Mouse (Mus musculus) inflammation-experienced regulatory T-cells, adult 6 months (primary cell): Measurements from ENCODE around the gene Rad51b. TPM values are rescaled to one million over a fixed set of nuclear protein-coding genes. Genes with fewer than 3 reads are reported as not detected.

ENCODE experiments used
- ATAC-seq: one replicate; pipeline ENCODE4 v1.8.0; 2017
- polyA plus RNA-seq, 3 experiments: library from polyadenylated mRNA; unstranded; fragments of 100-300 nt; shearing (Covaris generic); gene quantifications; one replicate each; pipeline ENCODE4 v1.2.1; 2017

The Rad51b gene
- polyA plus RNA-seq, 3 experiments from 2014 or later = 1.2 to 4.0 (median 3.4) TPM

DNA sequence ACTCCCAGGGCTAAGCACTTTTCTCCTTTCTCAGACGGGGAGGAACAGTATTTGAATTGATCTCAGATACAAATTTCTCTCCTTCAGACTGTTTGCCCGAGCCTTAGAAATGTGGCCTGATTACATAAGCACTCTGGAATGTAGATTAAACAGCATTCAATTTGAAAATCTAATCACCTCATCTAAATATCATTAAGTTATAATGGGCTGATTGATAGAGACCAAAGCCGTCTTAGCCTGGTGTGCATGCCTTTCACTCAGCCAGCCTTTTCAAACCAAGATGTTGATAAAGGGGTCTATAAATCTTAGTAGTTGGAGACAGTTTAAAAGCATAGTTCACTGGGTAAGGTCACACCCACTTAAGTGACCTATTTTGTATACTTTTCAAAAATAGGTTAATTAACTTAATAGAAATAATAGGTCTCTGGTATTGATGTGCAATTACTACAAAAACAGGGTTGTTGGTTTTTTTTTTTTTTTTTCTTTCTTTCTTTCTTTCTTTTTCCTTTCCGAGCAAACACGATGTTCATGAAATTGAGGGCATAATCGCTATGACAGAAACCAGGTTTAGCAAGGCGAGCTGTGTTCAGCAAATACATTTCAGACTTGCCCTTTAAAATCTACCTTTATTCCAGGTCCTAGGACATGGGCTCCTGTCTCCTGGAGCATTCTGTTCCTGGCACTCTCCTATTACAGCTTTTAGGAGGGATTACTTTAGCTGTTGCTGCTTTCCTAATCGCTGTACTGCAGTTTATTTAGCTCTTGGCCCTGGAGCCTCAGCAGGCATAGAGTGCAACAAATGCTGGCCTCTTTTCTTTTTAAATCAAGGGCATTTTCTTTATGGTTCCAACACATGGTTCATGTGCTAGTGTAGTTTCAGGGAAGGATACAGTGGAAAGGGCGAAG is 238.7 kb downstream of the Rad51b start:
- no peak for ATAC-seq

DNA sequence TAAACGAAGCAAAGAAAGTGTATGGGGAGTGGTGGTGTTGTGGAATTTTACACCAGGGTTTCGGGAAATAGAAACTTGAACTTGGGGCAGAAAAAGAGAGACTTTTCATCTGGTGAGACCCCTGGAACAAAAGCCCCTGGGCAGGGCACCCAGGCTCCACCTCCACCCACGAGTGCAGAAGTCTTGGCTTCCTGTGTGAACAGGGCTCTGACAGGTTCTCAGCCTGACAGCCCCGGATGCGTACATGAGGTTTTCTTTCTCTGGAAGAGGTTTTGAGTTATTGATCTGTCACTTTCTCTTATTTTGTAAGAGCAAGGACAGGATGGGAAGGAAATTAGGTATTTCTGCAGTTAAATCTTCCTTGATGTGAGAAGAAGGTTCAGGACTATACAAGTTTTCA is 243.1 kb downstream of the Rad51b start:
- no peak for ATAC-seq

DNA sequence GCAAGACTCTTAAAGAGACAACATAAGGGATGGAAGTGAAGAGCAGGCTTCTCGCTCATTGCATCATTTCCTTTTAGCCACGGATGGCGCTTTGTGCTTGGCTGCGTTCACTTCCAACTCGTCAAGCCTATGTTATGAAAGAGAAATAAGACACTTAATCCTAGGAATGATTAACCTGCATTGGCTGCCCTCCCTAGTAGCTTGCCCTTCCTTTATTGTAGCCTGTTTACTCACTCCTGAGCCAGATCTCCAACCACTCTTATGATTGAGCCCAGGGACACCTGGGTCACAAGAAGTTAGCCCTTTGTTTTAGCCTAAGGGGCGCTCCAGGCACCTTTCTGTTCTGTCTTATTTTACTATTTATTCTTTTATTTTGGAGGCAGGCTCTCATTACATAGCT is 244.5 kb downstream of the Rad51b start:
- ATAC-seq = no peak

DNA sequence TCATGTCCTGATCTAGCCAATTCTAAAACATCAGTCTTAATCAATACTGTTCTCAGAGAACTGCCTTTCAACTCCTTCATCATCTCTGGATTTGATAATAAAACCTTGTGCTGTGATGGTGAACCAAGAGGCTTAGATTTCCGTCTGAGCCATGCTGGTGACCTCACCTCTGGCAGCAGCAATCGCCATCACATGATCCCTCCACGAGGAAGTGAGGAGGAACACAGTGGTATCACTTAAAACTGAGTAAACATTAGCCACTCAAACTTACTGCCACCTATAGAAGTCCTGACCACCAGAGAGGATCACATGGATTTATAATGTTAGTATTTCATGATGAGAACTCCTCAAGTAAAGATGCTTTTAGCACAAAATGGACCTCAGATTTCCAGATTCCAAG is 248.0 kb downstream of the Rad51b start:
- ATAC-seq = no peak

DNA sequence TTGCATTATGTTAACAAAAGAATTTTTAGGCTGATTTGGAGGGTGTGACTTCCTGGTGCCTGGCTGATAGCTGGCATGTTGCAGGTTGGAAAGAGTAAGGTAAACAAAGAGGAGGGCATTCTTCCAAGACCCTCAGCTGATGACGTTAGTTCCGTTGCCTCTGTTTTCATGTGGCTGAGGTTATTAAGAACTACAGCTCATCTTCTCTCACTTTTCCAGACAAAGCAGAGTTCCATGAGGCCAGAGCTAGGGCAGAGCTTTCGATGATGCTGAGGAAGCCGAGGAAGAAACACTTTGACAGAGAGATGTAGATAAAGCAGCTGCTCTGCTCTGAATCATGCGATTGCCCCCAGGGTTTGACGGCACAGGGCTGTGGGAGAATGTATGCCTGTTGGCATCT is 250.5 kb downstream of the Rad51b start:
- no peak for ATAC-seq

DNA sequence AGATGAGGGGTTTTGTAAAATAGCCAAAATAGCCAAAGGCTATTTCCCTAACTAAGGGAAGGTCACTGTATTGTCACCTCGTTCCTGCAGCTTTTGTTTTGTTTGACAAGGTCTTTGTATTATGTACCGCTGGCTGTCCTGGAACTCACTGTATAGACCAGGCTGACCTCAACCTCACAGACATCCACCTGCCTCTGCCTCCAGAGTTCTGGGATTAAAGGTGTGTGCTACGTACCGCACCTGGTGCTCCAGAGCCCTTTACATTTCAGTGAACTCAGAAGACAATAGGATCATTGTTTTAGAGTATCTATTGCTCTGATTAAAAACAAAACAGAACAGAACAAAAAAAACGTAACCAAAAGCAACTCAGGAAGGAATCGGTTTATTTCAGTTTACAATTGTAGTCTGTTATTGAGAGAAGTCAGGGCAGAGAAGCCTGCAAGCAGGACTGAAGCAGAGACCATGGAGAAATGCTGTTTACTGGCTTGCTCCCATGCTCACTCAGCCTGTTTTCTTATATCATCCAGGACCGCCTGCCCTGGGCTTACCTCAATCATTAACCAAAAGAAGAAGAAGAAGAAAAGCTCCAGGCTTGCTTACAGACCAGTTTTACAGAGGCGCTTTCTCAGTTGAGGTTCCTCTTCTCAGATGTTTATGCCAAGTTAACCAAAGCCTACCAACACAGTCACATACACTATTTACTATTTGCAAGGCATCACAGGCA is 251.7 kb downstream of the Rad51b start:
- no peak for ATAC-seq

DNA sequence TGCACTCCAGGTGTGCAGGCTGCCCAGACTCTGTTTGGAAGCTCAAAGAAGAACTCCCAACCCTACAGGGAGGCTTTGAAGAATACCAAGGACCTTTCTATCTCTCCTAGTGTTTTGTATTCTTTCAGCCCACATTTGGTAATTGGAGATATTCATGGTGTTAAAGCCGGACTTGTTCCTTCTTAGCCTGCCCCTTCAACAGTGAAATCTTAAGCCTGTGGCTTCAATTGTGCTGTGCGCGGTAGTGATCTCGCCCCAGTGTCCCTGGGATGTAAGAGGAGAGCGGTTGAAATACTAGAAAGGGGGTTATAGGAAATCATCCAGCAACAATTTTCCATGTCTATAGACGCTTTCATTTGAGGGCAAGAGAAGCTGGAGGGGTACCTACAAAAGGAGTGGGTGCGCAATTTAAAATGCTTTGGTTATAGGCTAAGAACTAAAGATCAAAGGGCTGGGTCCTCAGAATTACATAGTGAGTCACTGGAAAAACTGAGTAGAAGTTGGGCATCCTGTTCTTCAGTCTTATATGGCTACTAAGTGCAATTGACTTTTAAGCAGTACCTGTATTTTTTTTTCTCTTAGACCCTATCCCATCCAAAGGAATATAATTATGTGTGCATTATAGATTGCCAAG is 253.1 kb downstream of the Rad51b start:
- ATAC-seq = peak; percentile 95

DNA sequence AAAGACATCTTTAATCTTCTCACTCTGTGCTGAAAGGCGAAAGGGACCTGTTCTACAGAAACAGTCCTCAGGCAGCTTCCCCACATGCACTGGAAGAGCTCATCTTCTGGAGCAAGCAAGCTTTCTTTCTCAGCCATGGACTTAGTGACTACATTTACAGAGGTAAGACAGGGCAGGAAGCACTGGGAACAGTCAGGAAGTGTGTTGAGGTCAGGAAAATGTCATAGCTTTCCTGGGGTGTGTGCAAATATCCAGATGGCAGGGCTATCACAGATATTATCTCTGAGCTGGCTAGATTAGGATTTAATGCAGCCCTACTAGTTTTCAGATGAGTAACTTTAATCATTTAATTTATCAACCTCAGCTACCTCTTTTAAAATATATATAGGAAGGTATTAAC is 254.2 kb downstream of the Rad51b start:
- ATAC-seq = no peak

DNA sequence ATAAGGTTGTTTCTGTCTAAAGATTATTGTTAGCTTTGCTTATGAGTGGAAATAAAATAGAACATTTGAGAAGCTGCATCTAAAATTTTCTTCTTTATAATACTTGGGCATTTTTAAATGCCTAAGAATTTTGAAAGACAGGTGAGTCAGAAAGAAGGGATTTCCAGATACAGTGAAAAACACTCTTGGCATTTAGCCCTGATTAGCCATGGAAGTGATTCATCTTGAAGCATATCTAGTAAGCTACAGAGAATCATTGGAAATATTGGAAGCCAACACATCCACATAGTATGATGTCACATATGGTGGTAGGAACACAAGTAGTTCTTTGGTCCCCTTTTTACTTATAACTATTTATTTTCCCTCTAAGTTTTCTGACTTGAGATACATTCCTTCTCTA is 256.0 kb downstream of the Rad51b start:
- ATAC-seq = no peak

DNA sequence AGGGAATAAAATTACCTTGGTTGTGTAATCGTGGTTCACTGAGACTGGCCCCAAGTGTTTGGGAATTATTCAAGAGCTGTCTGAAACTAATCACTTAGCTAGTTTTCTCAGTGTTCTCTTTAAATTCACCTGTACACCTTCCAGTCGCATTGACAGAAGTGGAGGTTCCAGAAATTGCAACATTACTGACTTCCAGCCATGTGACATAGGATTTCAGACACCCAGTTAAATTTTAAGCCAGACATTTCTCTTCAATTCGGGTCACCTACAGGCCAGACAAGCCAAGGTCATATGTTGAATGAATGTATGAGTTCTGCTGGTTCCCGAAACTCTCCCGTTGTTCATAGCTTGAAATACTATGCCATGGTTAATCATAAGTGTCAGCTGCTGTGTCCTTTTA is 260.8 kb downstream of the Rad51b start:
- ATAC-seq = no peak

DNA sequence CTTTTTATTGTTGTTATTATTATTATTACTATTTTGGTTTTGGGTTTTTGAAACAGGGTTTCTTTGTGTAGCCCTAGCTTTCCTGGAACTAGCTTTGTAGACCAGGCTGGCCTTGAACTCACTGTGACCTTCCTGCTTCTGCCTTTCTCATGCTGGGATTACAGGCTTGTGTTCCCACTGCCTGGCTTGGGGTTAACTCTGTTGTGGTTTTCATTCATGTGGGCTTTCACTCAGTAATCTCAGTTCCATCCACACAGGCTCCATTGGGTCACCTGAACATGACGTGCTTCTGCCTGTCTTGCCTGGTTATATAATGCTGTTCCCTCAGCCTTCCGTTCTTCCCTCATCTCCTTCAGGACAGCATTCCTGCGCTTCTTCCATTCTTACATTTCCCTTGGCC is 261.6 kb downstream of the Rad51b start:
- ATAC-seq = no peak

DNA sequence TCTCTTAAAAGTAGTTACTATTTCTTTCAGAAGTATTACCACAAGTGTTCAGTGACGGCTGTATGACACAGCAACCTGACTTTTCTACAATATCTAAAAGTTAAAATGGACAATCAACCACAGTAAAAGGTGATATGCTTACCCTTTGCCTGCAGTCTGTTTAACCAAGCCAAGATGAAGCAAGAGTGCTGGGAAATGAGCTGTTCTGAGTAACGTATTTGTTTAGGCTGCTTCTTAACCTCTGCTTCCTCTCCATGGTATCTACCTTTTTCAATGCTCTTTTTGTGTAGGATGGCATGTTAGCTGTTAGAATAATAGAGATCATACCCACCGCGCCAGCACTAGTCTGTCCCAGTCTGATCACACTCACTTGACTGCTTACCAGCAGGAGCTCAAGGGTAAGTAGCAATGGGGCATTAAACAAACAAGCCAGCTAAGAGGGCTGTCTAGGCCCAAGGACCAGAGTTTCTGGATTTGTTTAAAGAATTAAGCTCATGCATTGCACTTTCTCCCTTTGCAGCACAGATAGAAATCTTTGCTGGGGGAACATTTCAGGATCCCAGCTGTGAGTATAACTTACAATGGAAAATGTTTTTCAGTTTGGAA is 262.4 kb downstream of the Rad51b start:
- no peak for ATAC-seq

DNA sequence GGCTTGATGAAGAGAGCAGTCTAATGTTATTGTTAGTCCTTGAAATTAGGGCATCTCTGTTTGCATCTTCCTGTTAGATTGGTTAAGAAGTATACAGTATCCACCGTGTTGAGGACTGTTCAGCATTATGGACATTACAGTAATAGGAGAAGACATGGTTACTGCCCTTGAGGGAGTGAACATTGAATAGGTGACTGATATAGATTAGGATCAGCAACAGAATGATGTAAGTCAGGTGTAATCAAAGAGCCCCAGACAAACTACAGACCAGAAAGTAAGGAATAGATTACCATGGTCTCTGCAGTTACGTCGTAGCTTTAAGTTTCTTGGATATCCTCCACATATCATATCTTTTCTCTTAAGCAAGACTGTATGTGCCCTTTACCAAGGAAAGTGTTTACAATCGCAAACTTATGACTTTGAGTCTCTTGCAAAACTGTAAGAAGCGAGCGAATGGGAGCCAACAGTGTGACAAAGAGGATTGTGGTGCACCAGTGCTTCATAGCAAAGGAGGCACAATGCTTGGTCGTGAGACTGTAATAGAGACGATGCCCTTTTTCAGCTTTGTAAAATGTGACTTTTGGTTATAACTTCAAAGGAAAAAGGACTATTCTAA is 263.1 kb downstream of the Rad51b start:
- no peak for ATAC-seq

DNA sequence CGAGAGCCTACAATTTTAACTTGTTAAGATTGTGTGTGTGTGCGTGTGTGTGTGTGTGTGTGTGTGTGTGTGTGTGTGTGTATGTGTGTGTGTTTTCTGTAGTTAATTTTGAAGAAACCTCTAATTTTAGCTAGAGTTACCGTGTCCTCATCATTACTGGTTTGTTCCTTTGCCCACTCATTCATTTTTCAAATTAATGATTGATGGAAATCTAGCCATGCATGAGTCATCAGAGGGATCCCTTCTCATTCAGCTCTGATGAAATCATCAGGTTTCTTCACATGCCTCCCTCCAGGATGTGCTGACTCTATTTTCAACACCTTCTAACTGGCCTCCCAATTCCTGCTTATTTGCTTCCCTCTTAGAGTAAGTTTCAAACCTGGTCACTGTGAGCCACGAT is 263.8 kb downstream of the Rad51b start:
- no peak for ATAC-seq

DNA sequence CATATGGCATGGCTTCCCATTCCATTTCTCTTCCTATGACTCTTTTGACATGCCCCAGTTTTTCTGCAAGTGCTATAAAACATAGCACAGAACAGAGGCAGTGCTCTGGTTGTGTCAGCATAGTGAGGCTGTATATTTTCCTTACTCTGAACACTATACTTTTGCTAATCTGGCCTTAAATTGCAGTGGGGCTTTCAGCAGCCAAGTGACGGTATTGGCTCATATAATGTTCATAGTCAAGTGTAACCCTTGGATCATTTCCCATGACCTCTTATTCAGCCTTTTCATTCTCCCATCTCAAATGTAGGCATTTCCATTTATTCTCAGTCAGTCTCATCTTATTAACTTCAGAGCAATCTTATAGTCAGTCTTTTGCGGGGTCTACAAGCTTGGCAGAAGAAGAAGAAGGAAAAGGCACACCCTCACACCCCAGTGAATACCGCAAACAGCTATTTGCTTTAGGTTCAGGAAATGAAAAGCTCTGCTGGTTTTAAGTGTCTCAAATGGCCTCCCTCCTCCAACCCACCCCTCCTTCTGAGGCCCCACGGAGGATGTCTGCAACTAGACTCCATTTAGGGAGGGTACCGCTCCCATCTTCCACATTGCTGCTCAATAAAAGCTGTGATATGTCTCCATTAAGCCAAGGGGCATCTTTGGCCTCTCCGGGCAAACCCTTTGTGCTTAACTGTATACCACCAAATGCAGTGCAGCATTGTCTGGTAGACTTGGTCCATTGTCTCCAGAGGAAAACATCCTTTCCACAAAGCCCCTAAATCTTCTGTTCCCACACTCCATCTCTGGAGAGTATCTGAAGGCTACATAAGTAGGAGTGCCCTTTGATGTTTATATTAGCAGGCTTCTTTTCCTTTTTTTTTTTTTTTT is 277.3 kb downstream of the Rad51b start:
- ATAC-seq = no peak

DNA sequence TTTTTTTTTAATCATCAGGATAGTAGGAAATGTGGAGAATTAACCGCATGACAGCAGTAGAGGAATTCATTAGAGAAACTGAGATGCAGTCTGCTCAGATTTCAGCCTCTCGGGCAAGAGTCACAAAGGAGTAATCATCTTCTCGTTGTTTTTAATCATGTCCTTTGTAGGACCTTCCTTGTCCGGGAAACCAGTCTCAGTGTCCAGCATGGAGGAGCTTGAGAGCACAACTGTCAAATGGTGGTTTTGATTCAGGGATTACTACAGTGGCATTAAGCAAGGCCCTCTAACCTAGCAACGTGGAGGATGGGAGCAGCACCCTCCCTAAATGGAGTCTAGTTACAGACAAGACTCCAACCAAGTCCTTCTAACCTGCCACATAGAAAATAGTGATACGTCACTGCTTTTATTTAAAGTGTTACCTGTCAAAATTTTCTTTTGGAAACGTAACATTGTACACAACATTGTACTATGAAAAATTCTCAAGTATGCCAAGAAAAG is 278.0 kb downstream of the Rad51b start:
- no peak for ATAC-seq

DNA sequence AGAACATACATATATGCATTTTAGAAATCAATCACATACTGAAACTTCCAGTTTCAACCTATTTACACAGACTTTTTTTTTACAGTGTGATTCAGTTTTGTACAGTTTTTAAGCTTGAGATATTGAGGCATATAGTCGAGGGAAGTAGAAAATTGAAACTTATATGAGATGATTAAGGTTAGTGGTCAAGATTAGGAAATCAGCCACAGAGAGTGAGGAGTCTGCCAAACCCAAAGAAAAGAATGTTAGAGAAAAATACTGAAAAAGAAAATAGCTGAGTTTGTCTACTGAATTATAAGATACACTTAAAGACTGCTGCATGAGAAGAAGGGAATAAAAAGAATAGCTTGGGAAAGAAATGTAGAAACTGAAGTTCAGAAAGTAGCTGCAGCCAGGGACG is 280.4 kb downstream of the Rad51b start:
- no peak for ATAC-seq

DNA sequence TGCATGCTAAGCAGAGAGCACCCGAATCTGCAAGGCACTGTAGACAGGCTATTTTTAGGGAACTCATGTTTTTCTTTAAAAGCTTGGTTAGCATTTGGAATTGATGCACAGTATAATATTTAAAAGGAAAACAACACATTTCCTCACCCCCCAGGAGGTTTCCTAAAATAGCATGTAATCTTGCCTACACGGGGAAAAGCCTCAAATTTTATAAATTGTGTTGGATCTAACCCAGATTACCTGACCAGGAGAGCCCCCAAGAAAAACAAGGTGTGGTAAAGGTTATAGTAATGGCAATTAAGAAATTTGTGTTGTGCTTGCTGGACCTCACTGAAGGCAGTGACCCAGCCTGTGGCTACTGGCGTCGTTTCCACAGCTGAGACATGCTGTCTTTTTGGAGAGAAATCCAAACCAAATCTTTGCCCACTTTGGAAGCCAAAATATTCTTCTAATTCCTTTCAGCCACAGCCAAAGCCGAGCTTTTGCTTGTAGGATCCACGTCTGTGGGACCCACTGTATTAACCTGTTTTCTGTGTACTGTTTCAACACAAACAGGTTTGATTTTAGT is 282.0 kb downstream of the Rad51b start:
- ATAC-seq = no peak

DNA sequence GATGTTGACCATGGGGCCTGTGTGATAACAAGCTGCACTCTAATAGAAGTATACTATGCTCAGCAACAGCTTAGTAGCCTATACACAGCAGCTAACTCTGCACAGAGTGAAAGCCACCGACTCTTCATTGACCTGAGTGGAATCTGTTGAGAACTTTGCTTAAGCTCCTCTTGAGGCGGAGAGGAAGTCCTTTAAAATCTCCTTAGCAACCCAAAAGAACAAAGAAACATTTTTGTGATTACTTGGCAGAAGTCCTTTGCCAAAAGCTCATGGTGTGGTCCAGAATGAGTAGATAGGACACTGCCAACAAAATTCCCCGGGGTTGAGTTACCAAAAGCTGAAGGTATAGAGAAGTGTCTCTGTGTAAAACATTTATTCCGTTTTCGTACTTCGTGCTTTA is 282.8 kb downstream of the Rad51b start:
- ATAC-seq = peak; percentile 47

DNA sequence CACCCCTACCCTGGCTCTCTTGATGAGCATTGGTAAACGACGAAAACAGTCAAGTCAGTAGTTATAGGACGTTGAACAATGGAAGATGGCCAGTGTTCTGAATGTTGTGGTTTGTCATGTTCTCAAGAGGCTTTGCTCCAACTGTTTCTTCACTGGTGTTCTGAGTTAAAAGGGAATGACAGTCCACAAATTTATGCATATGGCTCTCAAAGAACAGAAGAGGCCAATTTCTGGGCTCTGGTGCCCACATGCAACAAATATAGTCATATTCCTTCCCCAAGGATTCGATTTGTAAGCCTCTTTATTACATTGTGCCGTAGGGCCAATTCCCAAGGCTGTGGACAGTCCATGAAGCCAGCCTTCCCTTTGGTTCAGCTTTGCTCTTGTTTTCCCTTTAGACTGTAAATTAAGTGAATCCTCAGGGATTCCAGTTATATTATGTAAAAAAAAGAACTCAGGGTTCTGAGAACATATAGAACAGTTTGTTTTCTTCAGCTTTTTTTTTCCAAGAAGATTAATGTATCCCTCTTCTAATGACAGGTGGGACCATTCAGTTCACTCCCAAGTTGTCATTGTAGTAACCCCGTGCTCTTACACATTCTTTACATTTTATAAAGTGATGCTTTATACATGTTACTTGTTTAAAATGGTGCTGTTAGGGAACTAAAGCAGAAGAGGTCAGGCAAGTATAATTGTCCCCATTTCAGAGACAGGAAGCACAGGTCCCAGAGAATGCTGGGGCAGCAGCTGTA is 287.6 kb downstream of the Rad51b start:
- no peak for ATAC-seq
